ENCODE assay signal across 24 mouse cellular contexts in the genomic region with DNA sequence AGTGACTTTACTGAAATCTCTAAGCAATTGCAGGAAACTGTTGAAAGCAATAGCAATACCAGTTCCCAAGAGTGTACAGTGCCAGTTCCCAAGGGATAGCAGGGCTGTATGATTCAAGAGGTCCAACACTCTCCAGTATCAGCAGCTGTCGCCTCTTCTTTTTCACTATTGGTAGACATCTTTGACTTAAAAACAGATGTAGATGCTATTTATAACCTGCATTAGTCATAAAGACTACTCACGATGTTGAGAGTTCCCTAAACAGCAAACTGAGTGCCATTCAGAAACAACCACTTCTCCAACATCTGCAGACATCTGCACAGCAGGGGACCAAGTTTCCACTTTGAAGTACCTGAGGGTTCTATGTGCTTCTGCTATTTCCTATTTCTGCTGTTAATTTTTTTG.
A peak's percentile ranks its signal among the peaks of the same experiment; 100 is the strongest.
DNase-seq lines count a peak whose midpoint lies in the region; ATAC-seq and TF ChIP-seq lines count a peak whose summit lies in the region.
"Had no signal": no experiment of that assay in that cellular context is flagged by ENCODE, and none has a peak within 500 bp of the region (broad histone marks: within the 10 kb centered on the region; RNA-seq: fewer than 3 reads in every experiment).

No protein-coding gene starts in this region.

- H3K36me3 ChIP-seq in heart, postnatal 0 days (replicated peaks; ENCODE audit: control insufficient read depth, insufficient read depth, low read length) = no peaks in the 10 kb centered on the region
- no peaks in the 10 kb centered on the region for H3K36me3 ChIP-seq in forebrain, embryonic 12.5 days (replicated peaks)
- H3K36me3 ChIP-seq: heart, embryonic 15.5 days; hindbrain, embryonic 12.5 days; midbrain, embryonic 13.5 days had no signal

- TF ChIP-seq EP300 in heart, postnatal 0 days (IDR thresholded peaks at IDR 0.05; ENCODE audit: low read depth) = no peak

- H3K9ac ChIP-seq in heart, postnatal 0 days (replicated peaks; ENCODE audit: low read depth, low read length) = no peak overlapping the region
- no peak overlapping the region for H3K9ac ChIP-seq in forebrain, embryonic 12.5 days
- H3K9ac ChIP-seq: forebrain, embryonic 13.5 days; heart, embryonic 15.5 days; hindbrain, embryonic 12.5 days; liver, postnatal 0 days; midbrain, embryonic 13.5 days had no signal

- no peak for TF ChIP-seq CTCF in heart, postnatal 0 days (IDR thresholded peaks at IDR 0.05; ENCODE audit: low read depth)

- H3K4me3 ChIP-seq in heart, postnatal 0 days (ENCODE audit: low read depth, low read length) = no peak overlapping the region
- no peak overlapping the region for H3K4me3 ChIP-seq in forebrain, embryonic 12.5 days (replicated peaks)
- H3K4me3 ChIP-seq: forebrain, embryonic 13.5 days; heart, embryonic 15.5 days; hindbrain, embryonic 12.5 days; megakaryocyte, embryonic 14.5 days; midbrain, embryonic 13.5 days had no signal

- no peak for ATAC-seq in heart, postnatal 0 days (ENCODE audit: insufficient read depth, low read depth)
- ATAC-seq in forebrain, embryonic 12.5 days (ENCODE audit: low FRiP score) = no peak
- ATAC-seq: forebrain, embryonic 13.5 days; intestine, postnatal 0 days; liver, postnatal 0 days; midbrain, embryonic 13.5 days; Patski had no signal

- no peaks in the 10 kb centered on the region for H3K9me3 ChIP-seq in heart, postnatal 0 days (replicated peaks; ENCODE audit: control insufficient read depth, low read length)
- no peaks in the 10 kb centered on the region for H3K9me3 ChIP-seq in forebrain, embryonic 12.5 days
- H3K9me3 ChIP-seq: forebrain, embryonic 13.5 days; heart, embryonic 15.5 days; hindbrain, embryonic 12.5 days; megakaryocyte, embryonic 14.5 days; midbrain, embryonic 13.5 days had no signal

- no peaks in the 10 kb centered on the region for H3K4me1 ChIP-seq in heart, postnatal 0 days (ENCODE audit: control insufficient read depth, insufficient read depth)
- H3K4me1 ChIP-seq in forebrain, embryonic 12.5 days = no peaks in the 10 kb centered on the region
- H3K4me1 ChIP-seq: forebrain, embryonic 13.5 days; hindbrain, embryonic 12.5 days; megakaryocyte, embryonic 14.5 days; midbrain, embryonic 13.5 days had no signal

- H3K27ac ChIP-seq in heart, postnatal 0 days (ENCODE audit: low read depth) = no peak overlapping the region
- no peak overlapping the region for H3K27ac ChIP-seq in forebrain, embryonic 12.5 days
- H3K27ac ChIP-seq: forebrain, embryonic 13.5 days; heart, embryonic 15.5 days; hindbrain, embryonic 12.5 days; midbrain, embryonic 13.5 days had no signal

- no peaks in the 10 kb centered on the region for H3K27me3 ChIP-seq in heart, postnatal 0 days (ENCODE audit: control insufficient read depth, insufficient read depth, low read length)
- no peaks in the 10 kb centered on the region for H3K27me3 ChIP-seq in forebrain, embryonic 12.5 days
- H3K27me3 ChIP-seq: forebrain, embryonic 13.5 days; heart, embryonic 15.5 days; hindbrain, embryonic 12.5 days; megakaryocyte, embryonic 14.5 days; midbrain, embryonic 13.5 days; Patski had no signal

- DNase-seq in heart, postnatal 0 days (ENCODE audit: low spot score) = peak; percentile 39
- DNase-seq in heart, adult 8-10 months (ENCODE audit: low spot score) = no peak
- DNase-seq in 3T3-L1 (ENCODE audit: low read depth, low spot score) = peak; percentile 83
- DNase-seq in Muller cell, postnatal 12 days (ENCODE audit: inconsistent ontology term) = peak; percentile 36
- DNase-seq in fibroblast of lung, adult 2 months (ENCODE audit: low read depth) = peak; percentile 58
- no peak for DNase-seq in embryo, embryonic 11 days
- DNase-seq: adrenal gland, adult 8-10 months; cerebellum, adult 18-20 months; cerebellum, postnatal 14 days; gastrocnemius, postnatal 36 days; kidney, postnatal 25 days; liver, postnatal 0 days; lung, postnatal 36 days; thymus, adult 18-20 months; thymus, postnatal 4 days had no signal

- no peak overlapping the region for H3K4me2 ChIP-seq in heart, postnatal 0 days (ENCODE audit: low read depth, low read length)
- H3K4me2 ChIP-seq in forebrain, embryonic 12.5 days = no peak overlapping the region
- H3K4me2 ChIP-seq: forebrain, embryonic 13.5 days; heart, embryonic 15.5 days; hindbrain, embryonic 12.5 days; liver, embryonic 11.5 days; midbrain, embryonic 13.5 days had no signal

- WGBS in heart, postnatal 0 days = 14% methylated on average over 2 of the region's 2 CpGs
- 78% methylated on average over 2 of the region's 2 CpGs for WGBS in forebrain, embryonic 12.5 days

Comparison
In these comparisons a context has a peak if more than half of its experiments do, and no peak if none do; other contexts are left out.
1. DNase-seq: peak in heart, postnatal 0 days (single experiment), 3T3-L1 (single experiment), Muller cell, postnatal 12 days (single experiment) and fibroblast of lung, adult 2 months (single experiment); none in heart, adult 8-10 months (single experiment) and embryo, embryonic 11 days (single experiment).